Mouse (Mus musculus) liver, adult 2 months (tissue): ENCODE measurements around the gene Gm20388. TPM values are rescaled to one million over a fixed set of nuclear protein-coding genes. Genes with fewer than 3 reads are reported as not detected.

Experiments
- DNase-seq: peaks from one replicate; pipeline ENCODE4 v3.0.0-alpha.2; 2011; ENCODE audit warnings: low read depth, low spot score; ENCODE audit errors: extremely low read depth
- H3K27ac ChIP-seq: fragments of 200-500 bp; replicated peaks from 2 replicates; pipeline ENCODE4 v1.5.1; 2012; ENCODE audit warnings: low read depth, mild to moderate bottlenecking, control low read depth, inconsistent platforms, low read length; ENCODE audit not compliant: insufficient read depth
- H3K27me3 ChIP-seq: fragments of 200-500 bp; 2 replicates; pipeline ENCODE4 v1.6.1; 2012; ENCODE audit warnings: mild to moderate bottlenecking, moderate library complexity, low read length, inconsistent platforms; ENCODE audit not compliant: control insufficient read depth, insufficient read depth
- H3K36me3 ChIP-seq: fragments of 200-500 bp; 2 replicates; pipeline ENCODE4 v1.6.1; 2012; ENCODE audit warnings: low read length, inconsistent platforms; ENCODE audit not compliant: control insufficient read depth, insufficient read depth
- H3K4me1 ChIP-seq: fragments of 200-500 bp; 2 replicates; pipeline ENCODE4 v1.6.1; 2011; ENCODE audit warnings: low read length; ENCODE audit not compliant: control insufficient read depth, insufficient read depth
- H3K4me3 ChIP-seq: fragments of 200-500 bp; 2 replicates; pipeline ENCODE4 v1.5.1; 2011; ENCODE audit warnings: low read depth, mild to moderate bottlenecking, control low read depth, low read length, moderate library complexity; ENCODE audit not compliant: insufficient read depth
- H3K79me2 ChIP-seq: fragments of 200-500 bp; 2 replicates; pipeline ENCODE4 v1.6.1; 2012; ENCODE audit warnings: inconsistent platforms, mild to moderate bottlenecking, low read length, moderate library complexity; ENCODE audit not compliant: control insufficient read depth, insufficient read depth
- H3K9ac ChIP-seq: fragments of 200-500 bp; 2 replicates; pipeline ENCODE4 v1.6.1; 2012; ENCODE audit warnings: low read depth, mild to moderate bottlenecking, control low read depth, inconsistent platforms, low read length
- CTCF ChIP-seq: fragments of 200-500 bp; IDR thresholded peaks from 2 replicates; pipeline ENCODE4 v1.5.1; 2011; ENCODE audit warnings: low read depth, low read length, control low read depth
- POLR2A ChIP-seq: fragments of 200-500 bp; IDR thresholded peaks from 2 replicates; pipeline ENCODE4 v1.6.1; 2011; ENCODE audit warnings: low read length, control low read depth; ENCODE audit not compliant: insufficient read depth; ENCODE audit errors: extremely low read depth
- WGBS: fragments of 180-500 bp; shearing (Covaris S2); methylation state at CpG from one replicate; pipeline ENCODE4 v1.1.7; 2018; 5-methylcytosine and 5-hydroxymethylcytosine counted together
- polyA plus RNA-seq: library from polyadenylated mRNA; depleted of rRNA; stranded (reverse); fragments of >200 nt; gene quantifications from 2 replicates; pipeline ENCODE4 v1.2.3, GENCODE M21; 2012
- total RNA-seq: library from RNA; depleted of rRNA; stranded (reverse); fragments of >200 nt; gene quantifications from 2 replicates; pipeline ENCODE4 v1.2.3, GENCODE M21; 2014

Gene Gm20388
- total and polyA plus RNA-seq, 2 experiments, result 6.4 to 19.9 TPM

- Histone ChIP-seq H3K4me1 (no peaks in the 10 kb centered on the region), H3K36me3 (no peaks in the 10 kb centered on the region), H3K9ac (no peak overlapping the region), H3K4me3 (no peak overlapping the region), H3K27me3 (no peaks in the 10 kb centered on the region), H3K27ac (no peak overlapping the region), H3K79me2 (no peaks in the 10 kb centered on the region)
- no peak for TF ChIP-seq CTCF
- no peak for TF ChIP-seq POLR2A
- DNase-seq, result no peak
- WGBS, result 50% methylated on average over 5 of the region's 5 CpGs
Observed at GRCm38 (mm10) chr8:122669370-122669769, 2758.7 kb downstream of the Gm20388 start.

DNA sequence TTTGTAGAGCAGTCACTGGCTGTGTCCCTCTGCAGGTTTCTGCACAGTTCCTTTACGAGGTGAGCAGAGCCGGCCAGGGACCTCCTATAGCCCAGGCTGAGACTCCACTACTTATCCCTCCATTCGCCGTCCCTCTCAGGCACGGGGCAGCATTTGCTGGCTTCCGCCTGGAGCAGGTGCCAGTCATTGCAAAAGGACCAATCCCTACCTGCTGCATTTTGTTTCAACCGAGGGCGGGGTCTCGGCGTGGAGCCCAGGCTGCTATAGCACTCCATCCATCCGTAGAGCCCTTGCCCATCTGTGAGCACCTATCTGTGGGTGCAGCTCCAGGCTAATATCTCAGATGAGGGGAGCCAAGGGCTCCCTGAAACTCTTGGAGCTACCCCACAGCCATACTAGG, 2759.4 kb downstream of the Gm20388 start:
- no peak overlapping the region for H3K4me3 ChIP-seq
- H3K27me3 ChIP-seq, result no peaks in the 10 kb centered on the region
- H3K4me1 ChIP-seq, result no peaks in the 10 kb centered on the region
- H3K9ac ChIP-seq, result no peak overlapping the region
- no peaks in the 10 kb centered on the region for H3K36me3 ChIP-seq
- TF ChIP-seq POLR2A (no peak), CTCF (no peak)
- WGBS, result 41% methylated on average over 11 of the region's 11 CpGs
- no peak overlapping the region for H3K27ac ChIP-seq
- DNase-seq, result no peak
- no peaks in the 10 kb centered on the region for H3K79me2 ChIP-seq

DNA sequence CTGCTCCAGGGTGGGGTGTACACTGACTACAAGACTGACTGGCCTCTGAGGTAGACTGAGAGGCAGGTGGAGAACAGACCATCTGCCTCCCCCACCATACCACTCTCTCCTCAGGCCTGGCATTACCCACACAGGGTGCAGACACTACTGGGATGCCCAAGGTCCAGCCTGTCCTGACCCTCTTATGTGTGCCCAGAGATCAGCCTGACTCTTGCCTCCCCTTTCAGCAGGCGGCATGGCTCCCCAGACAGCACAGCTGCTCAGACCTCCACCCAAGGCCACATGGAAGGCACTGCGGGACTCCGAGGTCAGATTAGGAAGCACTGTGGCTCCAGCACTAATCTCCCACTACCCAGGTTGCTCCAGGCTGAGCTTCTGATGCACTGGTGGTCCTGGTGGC, 2760.1 kb downstream of the Gm20388 start:
- H3K36me3 ChIP-seq, result no peaks in the 10 kb centered on the region
- no peak overlapping the region for H3K27ac ChIP-seq
- no peaks in the 10 kb centered on the region for H3K79me2 ChIP-seq
- H3K4me1 ChIP-seq, result no peaks in the 10 kb centered on the region
- WGBS, result 67% methylated on average over 3 of the region's 3 CpGs
- no peak for DNase-seq
- no peak overlapping the region for H3K4me3 ChIP-seq
- no peak overlapping the region for H3K9ac ChIP-seq
- TF ChIP-seq POLR2A, result no peak
- no peak for TF ChIP-seq CTCF
- no peaks in the 10 kb centered on the region for H3K27me3 ChIP-seq

GRCm38 (mm10) chr8:122671894-122672293, 2761.3 kb downstream of the Gm20388 start:
- TF ChIP-seq CTCF (no peak), POLR2A (no peak)
- no peak overlapping the region for H3K4me3 ChIP-seq
- 57% methylated on average over 6 of the region's 6 CpGs for WGBS
- no peaks in the 10 kb centered on the region for H3K36me3 ChIP-seq
- H3K27me3 ChIP-seq, result no peaks in the 10 kb centered on the region
- no peak for DNase-seq
- no peaks in the 10 kb centered on the region for H3K79me2 ChIP-seq
- no peaks in the 10 kb centered on the region for H3K4me1 ChIP-seq
- H3K9ac ChIP-seq, result no peak overlapping the region
- H3K27ac ChIP-seq, result no peak overlapping the region

- TF ChIP-seq CTCF (no peak), POLR2A (no peak)
- 83% methylated on average over 12 of the region's 12 CpGs for WGBS
- H3K9ac ChIP-seq, result no peak overlapping the region
- H3K36me3 ChIP-seq, result no peaks in the 10 kb centered on the region
- DNase-seq, result no peak
- H3K27me3 ChIP-seq, result 0 out of 2 replicates have a peak, but pooled peaks cover 4% of the 10 kb centered on the region
- H3K79me2 ChIP-seq, result no peaks in the 10 kb centered on the region
- no peak overlapping the region for H3K27ac ChIP-seq
- no peak overlapping the region for H3K4me3 ChIP-seq
- peaks cover 2% of the 10 kb centered on the region; the same call in 1 of the 2 replicates for H3K4me1 ChIP-seq
Observed at GRCm38 (mm10) chr8:122673989-122674388, 2763.3 kb downstream of the Gm20388 start.

GRCm38 (mm10) chr8:122674999-122675398, 2764.4 kb downstream of the Gm20388 start:
- Histone ChIP-seq H3K9ac (no peak overlapping the region), H3K79me2 (no peaks in the 10 kb centered on the region), H3K27me3 (0 out of 2 replicates have a peak, but pooled peaks cover 6% of the 10 kb centered on the region), H3K4me3 (no peak overlapping the region), H3K36me3 (no peaks in the 10 kb centered on the region), H3K27ac (no peak overlapping the region), H3K4me1 (peaks cover 2% of the 10 kb centered on the region; the same call in 1 of the 2 replicates)
- DNase-seq, result no peak
- no peak for TF ChIP-seq POLR2A
- peak; percentile 61 for TF ChIP-seq CTCF
- WGBS, result 23% methylated on average over 7 of the region's 7 CpGs
